Mouse (Mus musculus) lung, postnatal 0 days (tissue): ENCODE measurements around the gene Rplp2. TPM values are rescaled to one million over a fixed set of nuclear protein-coding genes. Genes with fewer than 3 reads are reported as not detected.

ENCODE experiments used
- ATAC-seq: fragments of 200-750 bp; cut with Nextera tagmentation; 2 replicates; pipeline ENCODE4 v1.8.0; 2017; ENCODE audit warnings: moderate library complexity
- DNase-seq: peaks from one replicate; pipeline ENCODE4 v3.0.0-alpha.2; 2016; ENCODE audit warnings: low spot score
- H3K27ac ChIP-seq: fragments of 300-500 bp; sonication (generic); 2 replicates; pipeline ENCODE4 v1.5.1; 2014; ENCODE audit warnings: antibody characterized with exemption, mild to moderate bottlenecking, low read length, mixed read lengths
- H3K27me3 ChIP-seq: fragments of 300-500 bp; sonication (generic); replicated peaks from 2 replicates; pipeline ENCODE4 v1.6.1; 2014; ENCODE audit warnings: low read length, mixed read lengths; ENCODE audit not compliant: insufficient read depth
- H3K36me3 ChIP-seq: fragments of 300-500 bp; sonication (generic); 2 replicates; pipeline ENCODE4 v1.6.1; 2014; ENCODE audit warnings: low read length, mixed read lengths; ENCODE audit not compliant: insufficient read depth
- H3K4me1 ChIP-seq: fragments of 300-500 bp; sonication (generic); 2 replicates; pipeline ENCODE4 v1.6.1; 2014; ENCODE audit warnings: antibody characterized with exemption, low read depth, low read length, mixed read lengths; ENCODE audit not compliant: insufficient read depth
- H3K4me2 ChIP-seq: fragments of 300-500 bp; sonication (generic); replicated peaks from 2 replicates; pipeline ENCODE4 v1.6.1; 2014; ENCODE audit warnings: low read depth, mild to moderate bottlenecking, low read length, moderate library complexity, mixed read lengths
- H3K4me3 ChIP-seq: fragments of 300-500 bp; sonication (generic); 2 replicates; pipeline ENCODE4 v1.5.1; 2014; ENCODE audit warnings: low read depth, low read length
- H3K9ac ChIP-seq: fragments of 300-500 bp; sonication (generic); replicated peaks from 2 replicates; pipeline ENCODE4 v1.6.1; 2014; ENCODE audit warnings: low read depth, mild to moderate bottlenecking
- H3K9me3 ChIP-seq: fragments of 300-500 bp; sonication (generic); 2 replicates; pipeline ENCODE4 v1.6.1; 2016; ENCODE audit warnings: low read length, mixed read lengths
- CTCF ChIP-seq: IDR thresholded peaks from 2 replicates; pipeline ENCODE4 v1.5.1; 2016; ENCODE audit warnings: antibody characterized with exemption, mild to moderate bottlenecking
- EP300 ChIP-seq: IDR thresholded peaks from 2 replicates; pipeline ENCODE4 v1.6.1; 2016; ENCODE audit warnings: antibody characterized with exemption, mild to moderate bottlenecking, control low read depth
- WGBS: fragments of 180-500 bp; shearing (Covaris S2); extraction: QIAGEN DNeasy Blood & Tissue Kit; methylation state at CpG from one replicate; pipeline ENCODE4 v1.1.7; 2014; 5-methylcytosine and 5-hydroxymethylcytosine counted together
- polyA plus RNA-seq: library from polyadenylated mRNA; unstranded; fragments of >200 nt; fragmentation: Nextera tagmentation; extraction: Ambion mirVana; gene quantifications from 2 replicates; pipeline ENCODE4 v1.2.1, GENCODE M21; 2015

The Rplp2 gene
- polyA plus RNA-seq, 1 experiment from 2014 or later = 910 TPM

GRCm38 (mm10) chr7:141486239-141486638, 39.1 kb downstream of the Rplp2 start:
- no peak for DNase-seq
- Histone ChIP-seq H3K4me3 (no peak overlapping the region), H3K27ac (no peak overlapping the region), H3K9me3 (no peaks in the 10 kb centered on the region), H3K36me3 (no peaks in the 10 kb centered on the region), H3K4me1 (peaks cover 14% of the 10 kb centered on the region), H3K27me3 (0 out of 2 replicates have a peak, but pooled peaks cover 3% of the 10 kb centered on the region), H3K9ac (no peak overlapping the region), H3K4me2 (no peak overlapping the region)
- TF ChIP-seq EP300 = no peak
- TF ChIP-seq CTCF = no peak
- ATAC-seq = no peak
- WGBS = 83% methylated on average over 1 of the region's 1 CpGs

DNA sequence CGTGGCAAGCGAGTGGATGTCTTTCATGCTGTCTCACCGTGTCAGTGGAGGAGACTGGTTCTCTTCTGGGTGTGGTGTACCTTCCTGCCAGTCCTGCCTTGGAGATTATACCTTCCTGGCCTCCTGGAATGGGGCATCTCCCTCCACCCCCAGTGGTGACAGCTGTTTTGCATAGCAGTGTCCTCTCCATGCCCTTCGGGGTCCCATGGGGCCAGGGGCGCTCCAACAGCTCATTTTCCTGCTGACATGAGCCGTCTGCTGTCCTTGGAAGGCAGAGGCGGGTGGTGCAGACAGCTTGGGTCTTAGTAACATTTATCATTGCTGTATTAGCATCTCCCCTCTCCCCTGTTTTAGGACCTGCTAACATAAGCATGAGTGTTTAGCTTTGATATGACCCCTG, 40.0 kb downstream of the Rplp2 start:
- H3K36me3 ChIP-seq = no peaks in the 10 kb centered on the region
- H3K9me3 ChIP-seq = no peaks in the 10 kb centered on the region
- DNase-seq (no peak), ATAC-seq (no peak)
- peaks cover 7% of the 10 kb centered on the region; the same call in 1 of the 2 replicates for H3K4me1 ChIP-seq
- no peak for TF ChIP-seq CTCF
- no peak for TF ChIP-seq EP300
- H3K27ac ChIP-seq = no peak overlapping the region
- H3K4me2 ChIP-seq = no peak overlapping the region
- H3K4me3 ChIP-seq = no peak overlapping the region
- no peak overlapping the region for H3K9ac ChIP-seq
- 80% methylated on average over 7 of the region's 7 CpGs for WGBS
- no peaks in the 10 kb centered on the region for H3K27me3 ChIP-seq

DNA sequence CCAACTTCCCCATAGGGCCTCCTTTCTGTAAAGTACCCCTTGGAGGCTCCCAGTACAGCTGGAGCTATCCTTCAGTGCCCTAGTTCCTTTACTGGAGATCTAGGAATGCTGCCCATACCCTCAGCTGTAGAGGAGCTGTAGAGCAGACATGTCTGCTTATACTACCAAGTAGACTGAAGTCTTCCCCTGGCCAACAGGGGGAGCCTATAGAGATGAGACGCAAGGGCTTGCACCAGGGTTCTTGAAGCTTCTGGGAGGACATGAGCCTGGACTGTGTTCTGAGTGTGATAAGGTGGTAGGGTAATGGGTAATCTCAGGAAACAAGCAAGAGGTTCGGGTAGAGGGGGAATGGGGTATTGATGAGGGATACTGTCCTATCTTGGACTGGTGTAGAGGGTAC, 44.0 kb downstream of the Rplp2 start:
- no peaks in the 10 kb centered on the region for H3K9me3 ChIP-seq
- ATAC-seq = no peak

DNA sequence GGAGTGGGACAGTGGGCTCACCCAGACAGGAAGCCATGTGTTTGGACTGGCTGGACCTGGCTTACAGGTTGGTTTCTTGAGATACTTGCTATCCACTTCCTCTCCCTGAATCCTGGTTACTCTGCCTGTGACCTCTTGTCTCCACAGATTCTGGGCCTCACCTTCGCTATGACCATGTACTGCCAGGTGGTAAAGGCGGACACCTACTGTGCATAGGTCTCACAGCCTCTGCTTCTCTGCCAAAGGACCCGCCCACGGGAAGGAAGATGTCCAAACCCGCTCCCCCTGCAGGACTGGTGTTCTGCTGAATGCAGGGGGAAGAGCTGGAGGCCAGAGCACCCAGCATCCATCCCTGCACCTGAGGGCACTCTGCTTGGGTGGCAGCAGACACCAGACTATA, 45.6 kb downstream of the Rplp2 start:
- Histone ChIP-seq H3K9me3 (no peaks in the 10 kb centered on the region), H3K4me1 (no peaks in the 10 kb centered on the region), H3K27ac (no peak overlapping the region), H3K9ac (no peak overlapping the region), H3K36me3 (no peaks in the 10 kb centered on the region; the same call in 1 of the 2 replicates), H3K4me3 (no peak overlapping the region), H3K4me2 (no peak overlapping the region), H3K27me3 (no peaks in the 10 kb centered on the region)
- DNase-seq (no peak), ATAC-seq (no peak)
- WGBS = 81% methylated on average over 5 of the region's 5 CpGs
- TF ChIP-seq EP300 (no peak), CTCF (no peak)

More for the DNA sequence above, 44.0 kb downstream of the Rplp2 start:
- Histone ChIP-seq H3K9ac (no peak overlapping the region), H3K36me3 (no peaks in the 10 kb centered on the region; the same call in 1 of the 2 replicates), H3K27me3 (no peaks in the 10 kb centered on the region), H3K4me1 (no peaks in the 10 kb centered on the region), H3K27ac (no peak overlapping the region), H3K4me3 (no peak overlapping the region), H3K4me2 (no peak overlapping the region)
- TF ChIP-seq EP300 = no peak
- peak; percentile 53 for TF ChIP-seq CTCF
- 66% methylated on average over 2 of the region's 2 CpGs for WGBS
- no peak for DNase-seq

- no peak for DNase-seq
- H3K4me1 ChIP-seq = no peaks in the 10 kb centered on the region
- H3K36me3 ChIP-seq = no peaks in the 10 kb centered on the region; the same call in 1 of the 2 replicates
- WGBS = 65% methylated on average over 1 of the region's 1 CpGs
- no peaks in the 10 kb centered on the region for H3K27me3 ChIP-seq
- TF ChIP-seq EP300 (no peak), CTCF (no peak)
- no peak overlapping the region for H3K4me2 ChIP-seq
- H3K9ac ChIP-seq = no peak overlapping the region
- no peak for ATAC-seq
- H3K27ac ChIP-seq = no peak overlapping the region
- no peak overlapping the region for H3K4me3 ChIP-seq
- H3K9me3 ChIP-seq = no peaks in the 10 kb centered on the region
These were observed 46.6 kb downstream of the Rplp2 start for GRCm38 (mm10) chr7:141493729-141494128.

- Histone ChIP-seq H3K9me3 (no peaks in the 10 kb centered on the region), H3K36me3 (no peaks in the 10 kb centered on the region; the same call in 1 of the 2 replicates), H3K4me3 (no peak overlapping the region), H3K27ac (no peak overlapping the region), H3K4me2 (no peak overlapping the region), H3K27me3 (no peaks in the 10 kb centered on the region), H3K4me1 (no peaks in the 10 kb centered on the region), H3K9ac (no peak overlapping the region)
- no peak for ATAC-seq
- no peak for DNase-seq
- TF ChIP-seq CTCF = no peak
- no peak for TF ChIP-seq EP300
- 83% methylated on average over 2 of the region's 2 CpGs for WGBS
These were observed 48.2 kb downstream of the Rplp2 start for GRCm38 (mm10) chr7:141495379-141495778.

DNA sequence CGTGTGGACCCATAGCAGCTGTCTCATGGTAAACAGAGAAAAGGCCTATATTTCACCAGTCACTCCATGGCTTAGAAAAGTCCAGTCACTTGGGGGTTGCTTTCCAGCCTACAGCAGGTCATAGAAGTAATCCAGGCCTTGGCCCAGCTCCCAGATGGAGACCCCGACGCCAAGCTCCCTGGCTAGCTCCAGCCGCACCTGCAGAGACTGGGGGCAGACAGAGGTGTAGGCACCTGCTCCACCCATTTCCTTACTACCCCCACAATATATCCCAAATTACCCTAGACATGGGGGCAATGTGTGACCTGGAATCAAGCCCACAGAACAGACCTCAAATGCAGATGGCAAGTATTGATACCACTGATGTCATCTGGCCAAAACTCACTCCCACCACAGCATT, 48.8 kb downstream of the Rplp2 start:
- no peaks in the 10 kb centered on the region for H3K27me3 ChIP-seq
- H3K4me1 ChIP-seq = no peaks in the 10 kb centered on the region
- H3K4me2 ChIP-seq = no peak overlapping the region
- H3K36me3 ChIP-seq = no peaks in the 10 kb centered on the region; the same call in 1 of the 2 replicates
- H3K9ac ChIP-seq = no peak overlapping the region
- no peak overlapping the region for H3K4me3 ChIP-seq
- ATAC-seq (no peak), DNase-seq (no peak)
- TF ChIP-seq CTCF (no peak), EP300 (no peak)
- 76% methylated on average over 4 of the region's 4 CpGs for WGBS
- H3K27ac ChIP-seq = no peak overlapping the region
- no peaks in the 10 kb centered on the region for H3K9me3 ChIP-seq
